Mouse (Mus musculus): ENCODE measurements around the gene Pdss2. TPM values are rescaled to one million over a fixed set of nuclear protein-coding genes. Genes with fewer than 3 reads are reported as not detected.

Pdss2 gene
- polyA plus RNA-seq (2017; shearing (Covaris generic)), result 13.0 TPM

DNA sequence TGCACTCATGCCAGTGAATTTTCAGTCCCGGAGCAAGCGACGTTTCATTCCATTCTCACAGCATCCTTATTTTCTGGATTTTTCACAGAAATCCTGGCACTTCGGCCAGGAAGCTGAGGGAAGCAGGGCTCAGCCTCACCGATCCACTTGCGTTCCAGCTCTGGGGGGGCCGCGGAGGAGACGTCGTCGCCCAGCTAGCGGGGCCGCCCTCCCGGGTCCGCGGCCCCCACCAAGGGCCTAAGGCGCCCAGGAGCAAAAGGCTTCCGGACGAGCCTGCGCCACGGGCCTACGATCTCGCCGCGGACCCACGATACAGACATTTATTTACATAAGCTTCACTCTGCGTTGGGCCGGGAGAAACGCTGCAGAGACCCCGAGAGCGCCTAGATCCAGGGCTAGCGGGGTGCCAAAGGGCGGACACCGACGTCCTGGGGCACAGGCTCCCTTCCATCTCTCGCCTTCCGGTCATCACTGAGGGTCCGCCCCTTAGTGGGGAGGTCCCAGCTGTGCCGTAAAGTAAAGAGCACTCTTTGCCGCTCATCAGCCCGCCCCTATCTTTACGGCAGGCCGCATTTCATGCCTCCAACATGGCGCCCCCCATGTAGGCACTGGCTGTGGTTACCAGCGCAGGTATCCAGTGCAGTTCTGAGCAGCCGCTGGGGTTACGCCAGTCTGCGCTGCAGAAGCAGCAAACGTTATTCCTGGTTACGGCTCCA lies at the start of gene Pdss2:
Gene Pdss2, plus strand, starts transcription at position 577 of the 716 bp plus-strand sequence.

DNA sequence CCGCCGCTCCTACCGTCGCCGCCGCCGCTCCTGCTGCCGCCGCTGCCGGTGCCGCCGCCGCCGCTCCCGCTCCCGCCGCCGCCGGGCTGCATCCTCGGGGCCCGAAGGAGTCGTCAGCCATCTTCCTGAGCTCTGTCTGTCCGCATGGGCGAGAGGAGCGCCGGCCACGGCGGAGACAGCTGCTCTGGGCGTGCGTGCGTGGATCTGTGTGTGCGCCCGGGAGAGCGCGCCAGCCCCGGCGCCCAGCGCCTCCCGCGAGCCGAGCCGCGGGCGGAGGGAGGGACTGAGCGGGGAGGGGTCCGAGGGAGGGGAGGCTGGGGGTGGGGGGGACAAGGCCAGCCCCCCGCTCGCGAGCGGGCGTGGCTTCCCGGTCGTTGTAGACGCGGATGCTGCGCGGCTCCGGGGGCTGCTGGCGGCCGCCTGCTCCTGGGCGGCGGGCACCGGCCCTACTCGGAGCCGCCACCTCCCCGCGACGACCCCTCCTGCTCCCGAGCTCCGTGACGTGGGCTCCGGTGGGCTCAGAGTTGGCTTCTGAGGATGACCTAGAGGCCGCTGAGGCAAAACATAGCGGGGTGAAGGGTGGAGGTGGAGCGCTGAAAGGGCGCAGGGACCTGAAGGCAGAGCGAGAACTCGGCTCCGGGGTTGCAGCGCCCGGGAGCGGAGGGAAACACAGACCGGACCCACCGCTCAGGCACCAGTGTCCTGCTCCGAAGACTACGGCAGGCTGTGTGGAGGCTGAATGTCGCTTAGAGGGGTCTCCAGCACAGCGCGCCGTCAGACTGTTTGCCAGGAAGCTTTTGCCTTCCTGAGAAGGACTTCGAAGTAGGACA lies 46.7 kb upstream of the Pdss2 start, which contains the start of the genes Sobp and 9030612E09Rik:
Gene Sobp, minus strand, starts transcription at position 205 of the 830 bp plus-strand sequence.
Gene 9030612E09Rik, plus strand, starts transcription at position 379 of the 830 bp plus-strand sequence.

DNA sequence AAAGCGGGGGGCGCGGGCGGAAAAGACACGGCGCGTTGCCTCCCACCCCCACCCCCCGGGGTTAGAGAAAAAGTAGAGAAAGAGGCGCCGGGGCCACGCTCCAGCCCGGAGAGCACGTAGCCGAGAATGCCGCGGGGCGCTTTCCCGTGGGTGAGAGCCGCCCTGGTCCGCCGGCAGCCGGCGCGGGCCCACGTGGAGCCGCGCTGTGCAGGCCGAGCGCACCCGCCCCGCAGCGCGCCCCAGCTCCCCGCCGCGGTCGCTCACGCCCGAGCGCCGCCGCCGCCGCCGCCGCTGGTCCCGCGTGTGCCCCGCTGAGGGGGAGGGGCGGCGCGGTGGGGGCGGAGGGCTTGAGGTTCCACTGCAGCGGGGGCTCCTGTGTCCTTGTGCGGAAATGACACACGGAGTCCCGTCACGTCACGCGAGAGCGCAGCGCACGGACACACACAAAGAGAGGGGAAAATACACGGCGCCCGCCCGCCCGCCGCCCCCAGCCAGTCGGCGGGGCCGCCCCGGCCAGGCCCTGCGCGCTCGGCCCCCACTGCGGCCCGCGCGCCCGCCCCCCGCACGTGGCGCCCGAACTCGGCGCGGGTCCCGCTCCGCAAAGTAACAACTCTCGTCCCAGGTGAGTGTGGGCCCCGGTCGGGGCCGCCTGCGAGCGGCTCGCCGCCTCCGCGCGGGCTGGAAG lies 257.6 kb downstream of the Pdss2 start, which contains the start of gene Bend3:
Gene Bend3, plus strand, starts transcription at position 81 of the 685 bp plus-strand sequence.

Other genes starting within 250 kb of the Pdss2 start
- gene Sobp, start 47.0 kb upstream of the Pdss2 start, polyA plus RNA-seq (2017; shearing (Covaris generic)), result not detected
- not detected for gene 9030612E09Rik, start 46.8 kb upstream of the Pdss2 start, polyA plus RNA-seq (2017; shearing (Covaris generic))